Mouse (Mus musculus) bone marrow macrophage, adult 2 months (primary cell): ENCODE data around the gene BC049715.

Source experiments
- CTCF ChIP-seq: IDR thresholded peaks from 2 replicates; pipeline ENCODE4 v1.5.1; 2012; ENCODE audit warnings: low read depth, mild to moderate bottlenecking, low read length, moderate library complexity
- POLR2A ChIP-seq: IDR thresholded peaks from 2 replicates; pipeline ENCODE4 v1.6.1; 2012; ENCODE audit warnings: mild to moderate bottlenecking, low read depth, low read length, borderline replicate concordance

DNA sequence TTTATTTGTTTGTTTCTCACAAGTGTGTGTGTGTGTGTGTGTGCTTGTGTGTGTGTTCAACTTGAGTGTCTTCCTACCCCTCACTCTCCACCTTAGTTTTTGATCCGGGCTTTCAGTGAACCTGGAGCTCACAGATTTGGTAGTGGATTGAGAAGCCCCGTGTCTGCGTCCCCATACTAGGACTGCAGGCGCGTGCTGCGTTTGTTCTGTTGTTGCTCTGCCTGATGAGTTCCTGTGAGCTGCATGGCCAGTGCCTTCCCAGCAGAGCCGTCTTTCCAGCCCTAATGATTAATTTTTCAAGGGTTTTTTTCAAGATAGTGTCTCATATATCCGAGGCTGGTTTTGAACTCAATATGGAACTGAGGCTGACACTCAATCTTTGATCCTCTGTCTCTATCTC is 31.0 kb downstream of the BC049715 start:
- no peak for TF ChIP-seq CTCF
- TF ChIP-seq POLR2A = no peak
